Mouse (Mus musculus): ENCODE measurements around the gene Lrfn5. TPM values are rescaled to one million over a fixed set of nuclear protein-coding genes. Genes with fewer than 3 reads are reported as not detected.

The Lrfn5 gene
- polyA plus RNA-seq (2015; fragmentation: Nextera tagmentation; extraction: Ambion mirVana): 0.07 and 0.13 TPM in 2 replicates

DNA sequence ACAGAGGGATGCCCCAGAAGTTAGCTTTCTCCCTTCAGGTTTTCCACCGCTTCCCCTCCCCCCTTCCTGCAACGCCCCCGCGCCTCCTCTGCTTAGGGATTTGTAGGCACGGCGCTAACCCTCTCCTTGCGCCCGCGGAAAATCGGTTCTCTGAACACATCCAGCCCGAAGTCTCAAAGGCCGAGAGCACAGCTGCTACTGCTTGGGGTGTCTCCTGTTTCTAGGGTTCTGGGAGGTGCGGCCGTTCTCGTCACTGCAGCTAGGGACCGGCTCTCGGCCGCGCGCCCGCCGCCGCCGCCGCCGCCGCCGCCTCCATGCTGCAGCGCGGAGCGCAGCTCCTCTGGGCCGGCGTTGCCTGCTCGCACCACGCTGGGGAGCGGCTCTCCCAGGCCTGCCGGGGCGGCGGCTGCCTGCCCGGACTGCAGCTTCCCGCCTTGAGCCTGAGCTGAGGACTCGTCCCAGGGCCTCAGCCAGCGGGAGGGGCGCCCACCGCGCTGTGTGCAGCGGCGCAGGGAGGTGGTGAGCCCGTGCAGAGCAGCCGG is at the start of gene Lrfn5:
TSS of gene Lrfn5 (plus strand) at position 322 of the 542 bp plus-strand sequence.
- H3K9ac ChIP-seq: no peak within 1 kb of the TSS
- H3K4me2 ChIP-seq: peak within 1 kb of the TSS; percentile 57
- no peaks in the 10 kb centered on the region for H3K9me3 ChIP-seq (replicated peaks)
- H3K4me1 ChIP-seq (replicated peaks): no peaks in the 10 kb centered on the region
- 1% methylated on average over 50 of the region's 50 CpGs for WGBS (ENCODE audit: insufficient replicate concordance)
- ATAC-seq (ENCODE audit: low read depth) (peak; percentile 29; the same call in 1 of the 2 replicates), DNase-seq (no peak)
- H3K27me3 ChIP-seq: peaks cover 56% of the 10 kb centered on the region
- H3K4me3 ChIP-seq (replicated peaks): peak within 1 kb of the TSS; percentile 47
- no peaks in the 10 kb centered on the region for H3K36me3 ChIP-seq
- H3K27ac ChIP-seq: no peak within 1 kb of the TSS

DNA sequence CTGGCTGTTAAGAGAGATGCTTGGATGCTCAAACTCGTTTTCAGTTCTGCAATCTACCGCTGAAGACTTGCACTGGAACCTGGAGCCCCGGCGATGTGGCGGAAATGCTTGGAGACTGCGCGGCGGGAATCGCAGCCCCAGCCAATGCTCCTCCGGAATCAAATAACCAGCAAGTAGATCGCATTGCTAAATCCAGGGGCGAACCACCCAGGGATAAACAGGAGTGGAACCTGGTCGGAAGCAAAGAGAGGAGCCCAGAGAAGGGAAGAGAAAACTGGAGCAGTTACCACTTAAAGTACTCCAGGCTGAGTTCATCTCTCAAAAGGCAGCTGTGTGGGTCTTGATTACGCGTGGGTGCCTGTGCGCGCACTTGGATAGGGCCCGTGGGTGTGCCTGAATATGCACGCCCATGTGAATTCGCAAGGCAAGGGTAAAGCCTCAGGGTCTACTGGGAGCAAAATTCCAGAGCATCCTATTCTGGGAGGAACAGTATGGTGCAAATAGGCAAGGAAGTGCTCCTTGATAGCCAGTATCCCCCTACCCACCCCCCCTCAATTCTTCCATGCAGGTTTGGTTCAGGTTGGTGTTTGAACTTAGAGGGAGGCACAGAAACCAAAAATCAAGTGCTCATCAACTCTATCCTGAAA is 1.3 kb upstream of the Lrfn5 start:
- H3K4me2 ChIP-seq: no peak overlapping the region
- DNase-seq (no peak), ATAC-seq (ENCODE audit: low read depth) (no peak)
- no peak overlapping the region for H3K4me3 ChIP-seq (replicated peaks)
- H3K36me3 ChIP-seq: no peaks in the 10 kb centered on the region
- no peak overlapping the region for H3K27ac ChIP-seq
- WGBS (ENCODE audit: insufficient replicate concordance): 7% methylated on average over 20 of the region's 20 CpGs
- H3K27me3 ChIP-seq: peaks cover 56% of the 10 kb centered on the region
- H3K9me3 ChIP-seq (replicated peaks): no peaks in the 10 kb centered on the region
- H3K4me1 ChIP-seq (replicated peaks): no peaks in the 10 kb centered on the region
- H3K9ac ChIP-seq: no peak overlapping the region

DNA sequence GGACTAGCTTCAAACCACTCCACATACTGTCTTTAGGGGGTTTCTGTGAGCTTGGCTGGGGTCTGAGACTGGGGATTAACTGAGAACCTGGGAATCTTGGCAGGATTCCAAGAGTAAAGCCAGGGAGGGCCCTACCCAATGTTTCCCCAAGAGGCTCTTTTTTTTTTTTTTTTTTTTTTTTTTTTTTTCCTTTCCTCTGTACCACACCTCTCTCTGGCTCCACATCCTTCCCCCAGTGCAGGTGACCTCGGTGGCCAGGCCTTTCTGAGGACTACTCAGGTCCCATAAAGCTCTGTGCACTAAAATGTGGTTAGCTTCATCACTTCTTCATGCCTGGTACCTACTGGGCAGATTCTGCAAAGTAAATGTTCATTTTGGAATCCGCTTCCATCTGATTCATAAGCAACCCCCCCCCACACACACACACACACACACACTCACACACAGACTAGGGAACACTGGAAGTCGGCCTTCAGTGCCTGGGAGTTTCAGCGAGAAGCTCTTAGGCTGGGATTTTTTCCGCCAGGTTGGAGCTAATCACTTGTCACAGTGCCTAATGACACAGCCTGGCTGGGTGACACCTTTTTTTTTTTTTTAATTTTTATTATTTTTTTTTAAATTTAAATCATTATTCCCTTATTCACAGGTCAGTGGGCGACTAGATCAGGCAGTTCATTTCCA is 662 bp upstream of the Lrfn5 start:
- Histone ChIP-seq H3K9ac (no peak overlapping the region), H3K9me3 (replicated peaks) (no peaks in the 10 kb centered on the region), H3K4me1 (replicated peaks) (no peaks in the 10 kb centered on the region), H3K36me3 (no peaks in the 10 kb centered on the region), H3K4me3 (replicated peaks) (peak overlapping the region; percentile 47; the same call in 1 of the 2 replicates), H3K27ac (no peak overlapping the region), H3K27me3 (peaks cover 56% of the 10 kb centered on the region), H3K4me2 (peak overlapping the region; percentile 57)
- ATAC-seq (ENCODE audit: low read depth) (no peak), DNase-seq (no peak)
- WGBS (ENCODE audit: insufficient replicate concordance): 5% methylated on average over 6 of the region's 6 CpGs

DNA sequence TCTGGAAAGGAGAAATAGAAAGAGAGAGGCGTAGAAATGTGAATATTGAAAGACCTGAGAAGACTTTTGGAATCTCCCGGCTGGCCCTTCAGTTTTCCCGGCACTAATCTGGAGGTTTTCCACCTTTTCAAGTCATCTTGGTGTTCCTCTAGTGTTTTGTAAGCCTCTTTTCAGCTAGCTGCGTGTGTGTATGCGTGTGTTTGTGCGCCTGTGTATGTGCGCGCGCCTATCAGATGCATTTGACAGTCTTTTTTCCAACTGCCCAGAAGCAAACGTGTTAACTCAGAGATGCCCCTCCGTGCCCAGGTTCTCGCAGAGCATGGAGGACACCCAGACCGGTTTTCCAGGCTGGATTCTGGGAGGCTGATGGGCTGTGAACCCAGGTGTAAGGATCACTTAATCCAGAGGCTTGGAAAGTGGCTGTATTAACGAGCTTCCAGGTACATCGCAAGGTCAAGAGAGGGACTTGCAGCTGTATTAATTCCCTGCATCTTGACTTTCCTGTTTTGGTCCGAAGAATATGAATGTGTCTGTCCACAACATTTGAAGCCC is 757 bp downstream of the Lrfn5 start:
- Histone ChIP-seq H3K9me3 (replicated peaks) (no peaks in the 10 kb centered on the region), H3K27ac (no peak overlapping the region), H3K4me1 (replicated peaks) (no peaks in the 10 kb centered on the region), H3K36me3 (no peaks in the 10 kb centered on the region), H3K4me3 (replicated peaks) (no peak overlapping the region), H3K4me2 (peak overlapping the region; percentile 57), H3K27me3 (peaks cover 56% of the 10 kb centered on the region), H3K9ac (no peak overlapping the region)
- WGBS (ENCODE audit: insufficient replicate concordance): 2% methylated on average over 16 of the region's 16 CpGs
- DNase-seq (no peak), ATAC-seq (ENCODE audit: low read depth) (no peak)

DNA sequence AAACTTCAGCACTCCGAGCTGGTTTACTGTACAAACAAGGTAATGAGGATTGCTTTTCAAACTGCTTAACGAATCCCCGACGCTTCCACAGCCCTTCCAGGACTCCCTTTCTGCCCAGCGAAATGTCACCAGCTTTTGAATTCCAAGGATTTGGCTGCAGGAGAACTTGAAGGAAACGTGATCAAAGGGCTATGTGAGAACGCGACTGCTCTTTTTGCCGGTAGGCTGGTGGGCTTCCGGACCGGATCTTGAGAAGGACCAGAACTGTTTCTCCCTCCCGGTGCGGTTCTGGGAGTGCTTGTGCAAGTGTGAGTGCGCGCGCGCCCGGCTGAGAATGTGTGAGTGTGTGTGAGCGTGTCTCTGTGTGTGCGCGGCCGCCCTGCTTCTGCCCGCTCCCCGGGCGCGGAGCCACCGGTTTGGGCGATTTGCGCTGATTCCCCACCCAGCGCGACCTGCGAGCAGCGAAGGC is 1.3 kb downstream of the Lrfn5 start:
- 2% methylated on average over 33 of the region's 33 CpGs for WGBS (ENCODE audit: insufficient replicate concordance)
- H3K27me3 ChIP-seq: peaks cover 56% of the 10 kb centered on the region
- no peaks in the 10 kb centered on the region for H3K4me1 ChIP-seq (replicated peaks)
- H3K4me2 ChIP-seq: peak overlapping the region; percentile 57
- no peak overlapping the region for H3K27ac ChIP-seq
- H3K4me3 ChIP-seq (replicated peaks): no peak overlapping the region; the same call in 1 of the 2 replicates
- H3K9ac ChIP-seq: no peak overlapping the region
- H3K9me3 ChIP-seq (replicated peaks): no peaks in the 10 kb centered on the region
- ATAC-seq (ENCODE audit: low read depth) (no peak), DNase-seq (no peak)
- no peaks in the 10 kb centered on the region for H3K36me3 ChIP-seq

DNA sequence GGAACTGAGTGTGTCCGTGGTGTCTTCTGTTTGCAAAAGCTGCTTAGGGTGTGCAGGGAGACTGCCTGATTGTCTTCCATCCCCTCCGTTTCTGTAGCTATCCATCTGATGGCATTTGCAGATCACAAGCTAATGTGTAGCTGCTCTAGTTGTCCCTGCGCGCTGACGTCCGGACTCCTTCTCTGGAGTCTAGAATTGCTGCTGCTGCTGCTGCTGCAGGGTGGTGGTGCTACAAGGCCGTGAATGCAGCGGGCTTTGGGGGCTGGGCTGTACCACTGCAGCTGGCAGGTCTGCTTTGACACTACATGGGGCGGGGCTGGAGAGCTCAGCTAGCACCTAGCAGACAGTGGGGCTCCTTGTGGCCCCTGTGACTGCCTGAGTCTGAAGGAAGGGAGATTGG is 3.2 kb downstream of the Lrfn5 start:
- no peaks in the 10 kb centered on the region for H3K36me3 ChIP-seq
- 4% methylated on average over 9 of the region's 9 CpGs for WGBS (ENCODE audit: insufficient replicate concordance)
- no peak for ATAC-seq (ENCODE audit: low read depth)

DNA sequence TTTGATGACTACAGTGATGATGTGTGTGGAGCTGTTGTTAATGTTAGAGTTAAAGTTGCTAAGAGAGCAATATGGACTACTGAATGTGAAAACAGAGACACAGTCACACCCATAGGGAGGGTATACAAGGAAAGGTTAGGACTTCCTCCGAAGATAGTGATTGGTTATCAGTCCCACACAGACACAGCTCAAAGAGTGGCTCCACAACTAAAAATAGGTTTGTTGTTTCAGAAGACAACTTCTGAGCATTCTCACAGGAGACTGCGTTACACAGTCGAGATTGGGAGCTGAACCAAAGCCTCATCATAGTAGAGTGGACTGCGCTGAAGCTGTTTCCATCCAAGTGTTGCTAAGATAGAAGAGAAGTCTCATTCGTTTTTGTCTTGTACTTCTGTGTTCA is 57.0 kb downstream of the Lrfn5 start:
- no peak for DNase-seq
- no peak overlapping the region for H3K4me3 ChIP-seq (replicated peaks)
- no peak for ATAC-seq (ENCODE audit: low read depth)
- H3K27me3 ChIP-seq: no peaks in the 10 kb centered on the region
- no peaks in the 10 kb centered on the region for H3K36me3 ChIP-seq
- no peak overlapping the region for H3K4me2 ChIP-seq
- no peak overlapping the region for H3K27ac ChIP-seq
- no peaks in the 10 kb centered on the region for H3K4me1 ChIP-seq (replicated peaks)
- no peak overlapping the region for H3K9ac ChIP-seq
- WGBS (ENCODE audit: insufficient replicate concordance): 63% methylated on average over 5 of the region's 5 CpGs
- H3K9me3 ChIP-seq (replicated peaks): no peaks in the 10 kb centered on the region

More for the DNA sequence above, 3.2 kb downstream of the Lrfn5 start:
- H3K4me3 ChIP-seq (replicated peaks): no peak overlapping the region
- peaks cover 48% of the 10 kb centered on the region for H3K27me3 ChIP-seq
- no peaks in the 10 kb centered on the region for H3K9me3 ChIP-seq (replicated peaks)
- no peak for DNase-seq
- no peak overlapping the region for H3K9ac ChIP-seq
- no peaks in the 10 kb centered on the region for H3K4me1 ChIP-seq (replicated peaks)
- H3K4me2 ChIP-seq: no peak overlapping the region
- no peak overlapping the region for H3K27ac ChIP-seq

DNA sequence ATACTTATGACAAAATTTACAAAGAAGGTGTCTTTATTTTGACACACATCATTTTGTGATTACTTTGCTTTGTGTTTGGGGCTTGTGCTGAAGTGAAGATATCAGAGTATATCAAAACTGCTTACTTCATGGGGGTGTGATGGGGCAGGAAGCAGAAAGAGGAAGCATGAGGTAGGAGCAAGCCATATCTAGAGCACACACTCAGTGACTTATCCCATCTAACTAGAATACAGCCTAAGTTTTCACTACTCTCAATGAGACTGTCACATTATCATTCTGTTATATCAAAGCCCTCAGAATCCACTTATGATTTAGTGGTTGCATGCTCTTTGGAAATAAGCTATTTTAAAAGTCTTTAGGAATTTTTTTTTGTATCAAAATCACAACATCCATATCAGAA is 77.4 kb downstream of the Lrfn5 start:
- Histone ChIP-seq H3K27me3 (no peaks in the 10 kb centered on the region), H3K9ac (no peak overlapping the region), H3K36me3 (no peaks in the 10 kb centered on the region), H3K4me1 (replicated peaks) (no peaks in the 10 kb centered on the region), H3K4me2 (no peak overlapping the region), H3K4me3 (replicated peaks) (no peak overlapping the region), H3K9me3 (replicated peaks) (no peaks in the 10 kb centered on the region), H3K27ac (no peak overlapping the region)
- ATAC-seq (ENCODE audit: low read depth) (no peak), DNase-seq (no peak)

DNA sequence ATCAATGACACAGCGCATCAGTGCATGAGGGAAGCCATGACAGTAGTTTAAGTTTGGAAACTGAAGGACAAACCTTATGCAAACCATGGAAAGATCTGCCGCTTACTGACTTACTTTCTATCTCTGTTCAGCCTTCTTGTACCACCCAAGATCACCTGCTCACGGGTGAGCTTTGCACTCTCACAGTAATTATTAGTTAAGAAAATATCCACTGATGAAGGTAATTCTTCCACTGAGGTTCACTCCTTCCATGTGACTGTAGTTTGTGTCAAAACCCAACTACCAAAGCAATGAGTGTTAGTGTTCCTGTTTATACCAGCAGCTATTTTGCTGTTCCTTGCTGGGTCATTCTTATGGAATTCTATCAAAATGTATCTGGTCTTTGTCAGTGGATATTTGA is 84.9 kb downstream of the Lrfn5 start:
- DNase-seq (no peak), ATAC-seq (ENCODE audit: low read depth) (no peak)
- Histone ChIP-seq H3K9me3 (replicated peaks) (no peaks in the 10 kb centered on the region; the same call in 1 of the 2 replicates), H3K4me3 (replicated peaks) (no peak overlapping the region), H3K27me3 (no peaks in the 10 kb centered on the region), H3K27ac (no peak overlapping the region), H3K4me1 (replicated peaks) (no peaks in the 10 kb centered on the region), H3K36me3 (no peaks in the 10 kb centered on the region), H3K9ac (no peak overlapping the region), H3K4me2 (no peak overlapping the region)
- 64% methylated on average over 3 of the region's 3 CpGs for WGBS (ENCODE audit: insufficient replicate concordance)

DNA sequence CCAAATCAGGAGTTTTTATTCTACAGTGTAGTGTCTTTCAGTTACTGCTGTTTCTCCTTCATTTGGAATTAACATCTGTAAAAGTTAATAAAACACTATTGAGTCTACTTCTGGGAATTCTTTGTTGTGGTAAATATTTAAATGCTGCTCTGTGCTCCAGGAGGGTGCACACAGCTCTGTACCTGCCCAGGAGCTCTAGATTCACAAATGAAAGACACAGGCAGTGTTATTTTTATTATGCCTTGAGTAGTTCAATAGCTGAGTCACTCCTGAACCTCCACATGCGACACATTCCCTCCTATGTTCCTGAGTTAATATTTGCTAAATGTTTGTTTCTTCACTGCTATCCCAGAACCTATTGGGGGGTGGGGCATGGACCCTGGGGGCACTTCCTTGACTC is 87.1 kb downstream of the Lrfn5 start:
- no peak overlapping the region for H3K4me2 ChIP-seq
- H3K36me3 ChIP-seq: no peaks in the 10 kb centered on the region
- H3K9me3 ChIP-seq (replicated peaks): no peaks in the 10 kb centered on the region; the same call in 1 of the 2 replicates
- DNase-seq (no peak), ATAC-seq (ENCODE audit: low read depth) (no peak)
- 53% methylated on average over 1 of the region's 1 CpGs for WGBS (ENCODE audit: insufficient replicate concordance)
- H3K27ac ChIP-seq: no peak overlapping the region
- H3K4me3 ChIP-seq (replicated peaks): no peak overlapping the region
- H3K27me3 ChIP-seq: no peaks in the 10 kb centered on the region
- no peaks in the 10 kb centered on the region for H3K4me1 ChIP-seq (replicated peaks)
- no peak overlapping the region for H3K9ac ChIP-seq

DNA sequence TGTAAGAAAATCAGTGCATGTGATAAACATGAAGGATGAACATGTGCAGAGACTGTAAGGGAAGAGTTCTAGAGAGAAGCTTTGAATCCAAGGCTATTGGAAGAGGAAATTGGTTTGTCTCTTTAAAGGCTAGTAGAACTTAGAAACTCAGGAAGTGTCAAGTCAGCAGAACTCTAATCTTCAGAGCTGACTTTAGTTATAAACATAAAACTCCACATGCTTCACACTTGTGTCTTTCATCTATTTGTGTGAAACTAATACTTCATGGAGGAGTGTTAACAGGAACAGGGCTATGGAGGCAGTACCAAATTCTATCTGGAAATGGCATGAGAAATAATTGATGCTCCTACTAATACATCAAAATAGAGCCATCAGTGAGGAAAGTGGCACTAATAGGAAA is 101.6 kb downstream of the Lrfn5 start:
- Histone ChIP-seq H3K4me3 (replicated peaks) (no peak overlapping the region), H3K4me1 (replicated peaks) (no peaks in the 10 kb centered on the region), H3K4me2 (no peak overlapping the region), H3K27ac (no peak overlapping the region), H3K36me3 (no peaks in the 10 kb centered on the region), H3K9ac (no peak overlapping the region), H3K27me3 (no peaks in the 10 kb centered on the region), H3K9me3 (replicated peaks) (no peaks in the 10 kb centered on the region)
- DNase-seq: no peak
- no peak for ATAC-seq (ENCODE audit: low read depth)

Measured in liver, embryonic 13.5 days (tissue).